Mouse (Mus musculus) CH12.LX (cell line): ENCODE measurements around the gene Me3.

Source experiments
- CTCF ChIP-seq, 2 experiments: IDR thresholded peaks in 1 of 2; conservative IDR thresholded peaks in 1 of 2; 2 replicates each; pipeline ENCODE4 v1.5.1; 2011 to 2012; ENCODE audit warnings: low read depth in 2 of 2, low read length in 2 of 2, improper control_type of control experiment in 1 of 2, inconsistent platforms in 1 of 2, mild to moderate bottlenecking in 1 of 2, moderate library complexity in 1 of 2
- ETS1 ChIP-seq: conservative IDR thresholded peaks from 2 replicates; pipeline ENCODE4 v1.6.1; 2012; ENCODE audit warnings: low read depth, mild to moderate bottlenecking, inconsistent platforms, low read length, improper control_type of control experiment, moderate library complexity
- KAT2A ChIP-seq: IDR thresholded peaks from 2 replicates; pipeline ENCODE4 v1.6.1; 2012; ENCODE audit warnings: low read length, improper control_type of control experiment, inconsistent platforms; ENCODE audit not compliant: insufficient replicate concordance
- NRF1 ChIP-seq: IDR thresholded peaks from 2 replicates; pipeline ENCODE4 v1.6.1; 2014; ENCODE audit warnings: low read depth, mild to moderate bottlenecking, inconsistent platforms, low read length, improper control_type of control experiment, moderate library complexity
- TCF12 ChIP-seq: IDR thresholded peaks from 2 replicates; pipeline ENCODE4 v1.6.1; 2014; ENCODE audit warnings: low read depth, mild to moderate bottlenecking, inconsistent platforms, low read length, improper control_type of control experiment

DNA sequence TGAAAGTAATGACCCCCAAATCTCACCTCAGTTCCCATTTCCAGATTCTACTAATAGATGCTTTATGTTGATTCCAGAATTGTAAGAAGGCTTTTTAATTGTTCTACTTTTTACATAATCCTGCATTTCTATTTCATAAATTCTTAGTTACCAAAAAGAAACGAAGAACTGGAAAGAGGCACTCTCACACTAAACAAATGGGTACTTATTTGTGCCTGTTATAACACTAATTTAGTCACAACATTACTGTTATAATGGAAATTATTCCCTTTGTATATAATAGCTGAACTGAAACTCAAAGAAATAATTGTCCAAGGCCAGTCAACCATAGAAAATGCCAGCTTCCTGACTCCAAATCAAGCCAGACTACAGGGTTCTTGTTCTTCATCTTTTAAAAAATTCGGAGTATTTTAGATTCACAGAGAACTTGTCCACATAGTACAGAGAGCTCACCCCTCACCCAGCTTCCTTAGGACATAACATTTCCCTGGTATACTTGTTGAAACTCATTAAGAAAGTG is 47.5 kb downstream of the Me3 start:
- no peak for TF ChIP-seq CTCF (conservative IDR thresholded peaks at IDR 0.05 in 1 of 2, IDR thresholded peaks at IDR 0.05 in 1 of 2; ENCODE audit: low read depth in 2 of 2, low read length in 2 of 2)
- TF ChIP-seq KAT2A = no peak
- TF ChIP-seq ETS1 = no peak
- no peak for TF ChIP-seq NRF1
- no peak for TF ChIP-seq TCF12
